Mouse (Mus musculus) right cerebral cortex, postnatal 4 days (tissue): ENCODE measurements around the gene Pelo.
A peak's percentile ranks its signal among the peaks of the same experiment; 100 is the strongest.

Experiments
- DNase-seq: peaks from one replicate; pipeline ENCODE4 v3.0.0-alpha.2; 2022

Pelo gene

GRCm38 (mm10) chr13:115090069-115090976, at the start of gene Pelo:
Gene Pelo, minus strand, starts transcription at chr13:115090186.
- peak; percentile 93 for DNase-seq

- no peak for DNase-seq
Observed at GRCm38 (mm10) chr13:115138513-115138912, 48.5 kb upstream of the Pelo start.

- no peak for DNase-seq
Observed at GRCm38 (mm10) chr13:115136761-115137160, 46.8 kb upstream of the Pelo start.

- DNase-seq = no peak
Observed at GRCm38 (mm10) chr13:115132435-115132834, 42.4 kb upstream of the Pelo start.

GRCm38 (mm10) chr13:115131381-115131780, 41.4 kb upstream of the Pelo start:
- DNase-seq = no peak

GRCm38 (mm10) chr13:115130035-115130434, 40.0 kb upstream of the Pelo start:
- no peak for DNase-seq

- DNase-seq = no peak
Observed at GRCm38 (mm10) chr13:115127826-115128225, 37.8 kb upstream of the Pelo start.

- no peak for DNase-seq
Observed at GRCm38 (mm10) chr13:115126534-115126933, 36.5 kb upstream of the Pelo start.

GRCm38 (mm10) chr13:115125130-115125529, 35.1 kb upstream of the Pelo start:
- no peak for DNase-seq

GRCm38 (mm10) chr13:115124521-115124920, 34.5 kb upstream of the Pelo start:
- DNase-seq = no peak

- DNase-seq = no peak
Observed at GRCm38 (mm10) chr13:115118756-115119155, 28.8 kb upstream of the Pelo start.

- DNase-seq = no peak
Observed at GRCm38 (mm10) chr13:115118195-115118594, 28.2 kb upstream of the Pelo start.

GRCm38 (mm10) chr13:115116930-115117621, 27.1 kb upstream of the Pelo start:
- DNase-seq = no peak

GRCm38 (mm10) chr13:115109628-115110027, 19.6 kb upstream of the Pelo start:
- no peak for DNase-seq

- DNase-seq = no peak
Observed at GRCm38 (mm10) chr13:115107436-115107835, 17.4 kb upstream of the Pelo start.

GRCm38 (mm10) chr13:115106183-115106582, 16.2 kb upstream of the Pelo start:
- no peak for DNase-seq

- no peak for DNase-seq
Observed at GRCm38 (mm10) chr13:115102754-115103153, 12.8 kb upstream of the Pelo start.

- DNase-seq = peak; percentile 46
Observed at GRCm38 (mm10) chr13:115101355-115102191, 11.6 kb upstream of the Pelo start, which contains the start of the genes Gm49395 and Itga1. Gene Gm49395, minus strand, starts transcription at chr13:115101921. Gene Itga1, minus strand, starts transcription at chr13:115101964.

GRCm38 (mm10) chr13:115100381-115101177, 10.6 kb upstream of the Pelo start:
- DNase-seq = no peak

- no peak for DNase-seq
Observed at GRCm38 (mm10) chr13:115099381-115099780, 9.4 kb upstream of the Pelo start.

GRCm38 (mm10) chr13:115098227-115098626, 8.2 kb upstream of the Pelo start:
- DNase-seq = no peak

- no peak for DNase-seq
Observed at GRCm38 (mm10) chr13:115096965-115097364, 7.0 kb upstream of the Pelo start.
